Mouse (Mus musculus) limb, embryonic 13.5 days (tissue): ENCODE results near the gene Zap70. TPM values are rescaled to one million over a fixed set of nuclear protein-coding genes. Genes with fewer than 3 reads are reported as not detected.
A peak's percentile ranks its signal among the peaks of the same experiment; 100 is the strongest.

Source experiments
- ATAC-seq: fragments of 200-750 bp; cut with Nextera tagmentation; 2 replicates; pipeline ENCODE4 v1.8.0; 2017; ENCODE audit warnings: low read depth, moderate number of reproducible peaks, moderate TSS enrichment; ENCODE audit not compliant: low FRiP score
- H3K27ac ChIP-seq: fragments of 300-500 bp; sonication (generic); 2 replicates; pipeline ENCODE4 v1.5.1; 2015; ENCODE audit warnings: inconsistent platforms, mild to moderate bottlenecking, moderate library complexity
- H3K27me3 ChIP-seq: fragments of 300-500 bp; sonication (generic); 2 replicates; pipeline ENCODE4 v1.6.1; 2015; ENCODE audit warnings: mild to moderate bottlenecking, inconsistent platforms
- H3K36me3 ChIP-seq: fragments of 300-500 bp; sonication (generic); 2 replicates; pipeline ENCODE4 v1.6.1; 2015; ENCODE audit warnings: inconsistent platforms, mild to moderate bottlenecking, moderate library complexity
- H3K4me1 ChIP-seq: fragments of 300-500 bp; sonication (generic); 2 replicates; pipeline ENCODE4 v1.6.1; 2015; ENCODE audit warnings: inconsistent platforms
- H3K4me2 ChIP-seq: fragments of 300-500 bp; sonication (generic); replicated peaks from 2 replicates; pipeline ENCODE4 v1.6.1; 2015; ENCODE audit warnings: inconsistent platforms, mild to moderate bottlenecking, moderate library complexity
- H3K4me3 ChIP-seq: fragments of 300-500 bp; sonication (generic); 2 replicates; pipeline ENCODE4 v1.5.1; 2015; ENCODE audit warnings: moderate library complexity, mild to moderate bottlenecking, inconsistent platforms
- H3K9ac ChIP-seq: fragments of 300-500 bp; sonication (generic); 2 replicates; pipeline ENCODE4 v1.6.1; 2015; ENCODE audit warnings: mild to moderate bottlenecking, inconsistent platforms
- H3K9me3 ChIP-seq: fragments of 300-500 bp; sonication (generic); 2 replicates; pipeline ENCODE4 v1.6.1; 2016; ENCODE audit warnings: inconsistent platforms
- WGBS: fragments of 180-500 bp; shearing (Covaris S2); methylation state at CpG from one replicate; pipeline ENCODE4 v1.1.7; 2015; 5-methylcytosine and 5-hydroxymethylcytosine counted together
- polyA plus RNA-seq: library from polyadenylated mRNA; unstranded; fragments of >200 nt; fragmentation: Nextera tagmentation; extraction: Ambion mirVana; gene quantifications from 2 replicates; pipeline ENCODE4 v1.2.1, GENCODE M21; 2015

Gene Zap70
- polyA plus RNA-seq, 1 experiment from 2014 or later, result 0.34 TPM

- H3K4me3 ChIP-seq, result no peak overlapping the region
- no peak for ATAC-seq
- H3K36me3 ChIP-seq, result no peaks in the 10 kb centered on the region
- H3K9ac ChIP-seq, result no peak overlapping the region
- no peak overlapping the region for H3K27ac ChIP-seq
- no peaks in the 10 kb centered on the region for H3K9me3 ChIP-seq
- 83% methylated on average over 9 of the region's 9 CpGs for WGBS
- no peaks in the 10 kb centered on the region for H3K27me3 ChIP-seq
- H3K4me2 ChIP-seq, result no peak overlapping the region
- no peaks in the 10 kb centered on the region for H3K4me1 ChIP-seq
Observed at GRCm38 (mm10) chr1:36758553-36758952, 3.0 kb upstream of the Zap70 start.

- no peak for ATAC-seq
- Histone ChIP-seq H3K4me1 (no peaks in the 10 kb centered on the region), H3K9ac (no peak overlapping the region), H3K4me2 (no peak overlapping the region), H3K9me3 (no peaks in the 10 kb centered on the region), H3K27me3 (no peaks in the 10 kb centered on the region), H3K4me3 (no peak overlapping the region), H3K36me3 (no peaks in the 10 kb centered on the region), H3K27ac (no peak overlapping the region)
- WGBS, result 86% methylated on average over 18 of the region's 18 CpGs
Observed at GRCm38 (mm10) chr1:36759076-36759475, 2.5 kb upstream of the Zap70 start.

GRCm38 (mm10) chr1:36760401-36760800 lies 1.2 kb upstream of the Zap70 start:
- WGBS, result 74% methylated on average over 9 of the region's 9 CpGs
- Histone ChIP-seq H3K27me3 (no peaks in the 10 kb centered on the region), H3K9ac (no peak overlapping the region), H3K36me3 (no peaks in the 10 kb centered on the region), H3K4me1 (no peaks in the 10 kb centered on the region), H3K27ac (no peak overlapping the region), H3K4me3 (no peak overlapping the region), H3K9me3 (no peaks in the 10 kb centered on the region), H3K4me2 (no peak overlapping the region)
- no peak for ATAC-seq

DNA sequence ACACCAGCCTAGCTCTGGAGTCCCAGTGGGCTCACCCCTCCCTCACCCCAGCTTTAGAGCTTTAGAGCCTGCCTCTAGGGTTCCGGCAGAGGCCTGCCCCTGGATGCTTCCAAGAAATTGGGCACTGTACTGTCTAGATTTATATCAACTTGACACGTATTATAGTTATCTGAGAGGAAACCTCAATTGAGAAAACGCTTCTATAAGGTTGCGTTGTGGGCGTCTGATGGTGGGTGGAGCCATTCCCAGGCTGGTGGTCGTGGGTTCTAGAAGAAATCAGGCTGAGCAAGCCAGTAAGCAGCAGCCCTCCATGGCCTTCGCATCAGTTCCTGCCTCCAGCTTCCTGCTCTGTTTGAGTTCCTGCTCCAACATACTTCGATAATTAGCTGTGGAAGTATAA lies 537 bp upstream of the Zap70 start:
- Histone ChIP-seq H3K9me3 (no peaks in the 10 kb centered on the region), H3K4me3 (no peak overlapping the region), H3K9ac (no peak overlapping the region), H3K27me3 (no peaks in the 10 kb centered on the region), H3K4me1 (no peaks in the 10 kb centered on the region), H3K27ac (no peak overlapping the region), H3K4me2 (no peak overlapping the region), H3K36me3 (no peaks in the 10 kb centered on the region)
- ATAC-seq, result no peak
- WGBS, result 85% methylated on average over 8 of the region's 8 CpGs

DNA sequence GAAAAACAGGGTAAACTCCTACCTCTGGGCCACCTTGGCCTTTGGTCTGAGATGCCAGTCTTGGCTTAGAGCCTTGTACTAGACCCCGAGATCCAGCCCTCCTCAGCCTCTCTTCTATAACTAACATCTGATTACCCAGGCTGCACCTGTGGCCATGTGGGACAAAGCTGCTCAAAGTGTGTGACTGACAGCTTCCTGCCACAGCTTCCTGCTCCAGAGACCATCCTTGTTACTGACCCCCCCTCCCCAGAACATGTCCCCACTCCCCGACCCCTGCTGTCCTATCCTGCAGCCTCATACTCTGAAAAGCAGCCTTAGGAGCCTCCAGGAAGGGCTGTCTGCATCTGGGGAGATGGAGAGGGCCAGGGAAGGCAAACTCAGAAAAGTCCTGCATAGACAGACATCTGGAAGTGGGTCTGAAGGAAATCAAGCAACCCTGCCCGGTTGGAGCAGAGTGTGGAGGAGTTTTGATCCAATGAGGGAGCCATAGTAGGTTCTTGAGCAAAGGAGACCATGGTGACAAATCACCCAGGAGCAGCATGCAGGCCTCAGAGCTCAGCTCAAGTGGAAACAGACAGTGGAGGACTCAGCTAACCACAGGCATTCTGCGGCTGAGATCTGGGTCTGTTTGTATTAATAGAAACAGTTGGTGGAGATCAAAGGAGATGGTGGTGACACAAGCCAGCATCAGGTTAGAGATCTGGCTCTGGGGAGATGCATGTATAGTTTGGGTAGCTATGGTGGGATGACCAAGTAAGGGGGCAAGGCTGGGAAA lies 5.0 kb downstream of the Zap70 start:
- H3K27me3 ChIP-seq, result peaks cover 18% of the 10 kb centered on the region
- 0 out of 2 replicates have a peak, but pooled peaks cover 5% of the 10 kb centered on the region for H3K4me1 ChIP-seq
- ATAC-seq, result no peak
- no peak overlapping the region for H3K4me2 ChIP-seq
- H3K4me3 ChIP-seq, result no peak overlapping the region
- H3K9me3 ChIP-seq, result no peaks in the 10 kb centered on the region
- no peak overlapping the region for H3K9ac ChIP-seq
- WGBS, result 56% methylated on average over 4 of the region's 4 CpGs
- no peaks in the 10 kb centered on the region for H3K36me3 ChIP-seq
- H3K27ac ChIP-seq, result no peak overlapping the region

DNA sequence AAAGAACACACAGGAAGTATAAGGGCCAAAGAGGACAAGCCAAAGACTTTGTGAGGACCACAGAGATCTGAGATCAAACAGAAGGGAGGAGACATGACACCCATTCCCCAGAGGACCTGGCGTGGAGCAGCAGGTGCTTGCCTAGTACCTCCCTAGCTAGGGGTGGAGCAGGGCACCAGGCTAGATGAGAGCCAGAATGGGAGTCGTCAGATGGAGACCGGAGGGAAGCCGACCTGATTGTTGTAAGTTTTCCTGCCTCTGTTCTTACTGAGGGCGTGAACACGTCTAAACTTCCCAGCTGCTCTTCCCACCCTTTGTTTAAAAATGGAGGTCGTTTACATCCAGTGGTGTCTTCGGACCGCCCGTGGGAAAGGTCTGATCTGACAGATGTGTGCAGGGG lies 5.7 kb downstream of the Zap70 start:
- no peaks in the 10 kb centered on the region for H3K9me3 ChIP-seq
- no peak for ATAC-seq
- no peak overlapping the region for H3K27ac ChIP-seq
- H3K4me1 ChIP-seq, result 0 out of 2 replicates have a peak, but pooled peaks cover 5% of the 10 kb centered on the region
- no peaks in the 10 kb centered on the region for H3K36me3 ChIP-seq
- H3K4me3 ChIP-seq, result no peak overlapping the region
- WGBS, result 38% methylated on average over 10 of the region's 10 CpGs
- no peak overlapping the region for H3K4me2 ChIP-seq
- peaks cover 23% of the 10 kb centered on the region for H3K27me3 ChIP-seq
- no peak overlapping the region for H3K9ac ChIP-seq

GRCm38 (mm10) chr1:36768786-36769185 lies 7.2 kb downstream of the Zap70 start:
- WGBS, result 80% methylated on average over 5 of the region's 5 CpGs
- ATAC-seq, result no peak

GRCm38 (mm10) chr1:36769951-36770350 lies 8.4 kb downstream of the Zap70 start:
- Histone ChIP-seq H3K4me3 (no peak overlapping the region), H3K4me2 (no peak overlapping the region), H3K9me3 (no peaks in the 10 kb centered on the region), H3K9ac (no peak overlapping the region), H3K36me3 (no peaks in the 10 kb centered on the region), H3K27me3 (peaks cover 23% of the 10 kb centered on the region), H3K4me1 (0 out of 2 replicates have a peak, but pooled peaks cover 5% of the 10 kb centered on the region), H3K27ac (no peak overlapping the region)
- WGBS, result 88% methylated on average over 1 of the region's 1 CpGs
- no peak for ATAC-seq

More at GRCm38 (mm10) chr1:36768786-36769185, 7.2 kb downstream of the Zap70 start:
- H3K27me3 ChIP-seq, result peaks cover 23% of the 10 kb centered on the region
- H3K4me1 ChIP-seq, result 0 out of 2 replicates have a peak, but pooled peaks cover 5% of the 10 kb centered on the region
- H3K9me3 ChIP-seq, result no peaks in the 10 kb centered on the region
- H3K9ac ChIP-seq, result no peak overlapping the region
- H3K36me3 ChIP-seq, result no peaks in the 10 kb centered on the region
- no peak overlapping the region for H3K4me2 ChIP-seq
- no peak overlapping the region for H3K4me3 ChIP-seq
- H3K27ac ChIP-seq, result no peak overlapping the region

- no peak overlapping the region for H3K27ac ChIP-seq
- H3K36me3 ChIP-seq, result no peaks in the 10 kb centered on the region
- H3K4me1 ChIP-seq, result 0 out of 2 replicates have a peak, but pooled peaks cover 5% of the 10 kb centered on the region
- WGBS, result 13% methylated on average over 27 of the region's 27 CpGs
- H3K27me3 ChIP-seq, result peaks cover 23% of the 10 kb centered on the region
- peak overlapping the region; percentile 38 for H3K4me3 ChIP-seq
- H3K4me2 ChIP-seq, result peak overlapping the region; percentile 66
- ATAC-seq, result no peak
- H3K9me3 ChIP-seq, result no peaks in the 10 kb centered on the region
- peak overlapping the region; percentile 53 for H3K9ac ChIP-seq
Observed at GRCm38 (mm10) chr1:36770998-36771397, 9.4 kb downstream of the Zap70 start.

DNA sequence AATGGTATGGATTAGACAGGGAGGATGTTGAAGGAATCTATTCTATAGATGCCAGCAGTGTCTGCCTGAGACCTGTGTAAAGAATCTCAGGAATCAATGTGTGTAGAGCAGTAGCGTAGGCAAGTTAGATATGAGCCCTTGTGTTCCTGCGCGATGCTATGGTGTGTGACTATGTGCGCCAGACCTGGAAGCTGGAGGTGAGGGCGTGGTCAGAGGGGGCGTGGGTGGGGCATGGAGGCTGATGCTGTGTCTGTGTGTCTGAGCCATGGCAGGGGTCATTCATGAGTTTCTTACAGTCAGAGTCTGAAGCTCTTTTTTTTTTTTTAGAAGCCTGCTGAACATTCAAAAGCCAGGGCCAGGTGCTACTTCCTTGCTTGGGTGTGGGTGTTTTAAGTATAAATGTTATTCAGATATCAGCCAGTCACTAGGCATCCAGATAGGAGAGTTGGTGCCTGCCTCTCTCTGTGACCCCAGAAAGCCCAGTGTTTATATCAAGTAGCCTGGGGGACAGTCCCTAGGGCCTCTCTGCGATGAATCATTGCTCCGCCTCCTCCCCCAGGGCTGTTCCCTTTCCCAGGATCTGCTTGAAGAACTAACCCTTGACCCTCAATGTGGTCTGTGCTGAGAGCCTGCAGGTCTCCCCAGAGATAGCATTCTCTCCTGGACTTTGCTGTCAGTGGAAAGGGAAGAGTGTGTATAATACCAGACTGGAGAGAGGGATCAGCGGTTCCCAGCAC lies 10.8 kb downstream of the Zap70 start:
- no peaks in the 10 kb centered on the region for H3K9me3 ChIP-seq
- H3K9ac ChIP-seq, result no peak overlapping the region
- no peak overlapping the region for H3K27ac ChIP-seq
- peaks cover 23% of the 10 kb centered on the region for H3K27me3 ChIP-seq
- WGBS, result 92% methylated on average over 9 of the region's 9 CpGs
- H3K4me3 ChIP-seq, result no peak overlapping the region
- H3K36me3 ChIP-seq, result no peaks in the 10 kb centered on the region
- no peak for ATAC-seq
- no peak overlapping the region for H3K4me2 ChIP-seq
- 0 out of 2 replicates have a peak, but pooled peaks cover 5% of the 10 kb centered on the region for H3K4me1 ChIP-seq

DNA sequence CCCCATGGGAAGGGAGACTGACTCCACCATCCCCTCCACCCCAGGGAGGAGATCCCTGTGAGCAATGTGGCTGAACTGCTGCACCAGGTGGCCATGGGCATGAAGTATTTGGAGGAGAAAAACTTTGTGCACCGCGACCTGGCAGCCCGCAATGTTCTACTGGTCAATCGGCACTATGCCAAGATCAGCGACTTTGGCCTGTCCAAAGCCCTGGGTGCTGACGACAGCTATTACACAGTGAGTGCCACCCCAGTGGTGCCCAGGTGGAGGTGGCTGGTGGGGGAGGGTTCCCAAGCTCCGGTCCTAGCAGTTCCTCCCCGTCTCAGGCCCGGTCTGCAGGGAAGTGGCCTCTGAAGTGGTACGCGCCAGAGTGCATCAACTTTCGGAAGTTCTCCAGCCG lies 19.2 kb downstream of the Zap70 start:
- Histone ChIP-seq H3K27me3 (peaks cover 11% of the 10 kb centered on the region), H3K9me3 (no peaks in the 10 kb centered on the region), H3K27ac (no peak overlapping the region), H3K9ac (no peak overlapping the region), H3K4me3 (no peak overlapping the region), H3K36me3 (no peaks in the 10 kb centered on the region), H3K4me2 (no peak overlapping the region), H3K4me1 (peaks cover 11% of the 10 kb centered on the region)
- 86% methylated on average over 13 of the region's 13 CpGs for WGBS
- no peak for ATAC-seq

GRCm38 (mm10) chr1:36782476-36782875 lies 20.9 kb downstream of the Zap70 start:
- ATAC-seq, result no peak
- no peak overlapping the region for H3K27ac ChIP-seq
- no peaks in the 10 kb centered on the region for H3K36me3 ChIP-seq
- peaks cover 16% of the 10 kb centered on the region for H3K27me3 ChIP-seq
- H3K9ac ChIP-seq, result no peak overlapping the region
- no peak overlapping the region for H3K4me2 ChIP-seq
- no peaks in the 10 kb centered on the region for H3K9me3 ChIP-seq
- no peak overlapping the region for H3K4me3 ChIP-seq
- 75% methylated on average over 11 of the region's 11 CpGs for WGBS
- H3K4me1 ChIP-seq, result peaks cover 12% of the 10 kb centered on the region
